Mouse (Mus musculus): ENCODE data around the gene Tatdn2. TPM values are rescaled to one million over a fixed set of nuclear protein-coding genes. Genes with fewer than 3 reads are reported as not detected.

Tatdn2 gene
- polyA plus RNA-seq, 1 experiment, result 27.6 TPM

- TF ChIP-seq POLR2A (IDR thresholded peaks at IDR 0.05; ENCODE audit: borderline replicate concordance, extremely low read depth, insufficient read depth, insufficient read length, poor library complexity, severe bottlenecking) (no peak), CTCF (IDR thresholded peaks at IDR 0.05; ENCODE audit: borderline replicate concordance, extremely low read depth, insufficient read depth, insufficient read length) (no peak)
- no peak for DNase-seq (ENCODE audit: low read depth)
These were observed 24.2 kb downstream of the Tatdn2 start for GRCm38 (mm10) chr6:113721061-113721460.

GRCm38 (mm10) chr6:113728181-113728580 lies 31.3 kb downstream of the Tatdn2 start:
- TF ChIP-seq POLR2A (IDR thresholded peaks at IDR 0.05; ENCODE audit: borderline replicate concordance, extremely low read depth, insufficient read depth, insufficient read length, poor library complexity, severe bottlenecking) (no peak), CTCF (IDR thresholded peaks at IDR 0.05; ENCODE audit: borderline replicate concordance, extremely low read depth, insufficient read depth, insufficient read length) (no peak)
- no peak for DNase-seq (ENCODE audit: low read depth)

GRCm38 (mm10) chr6:113731296-113731695 lies 34.4 kb downstream of the Tatdn2 start:
- no peak for DNase-seq (ENCODE audit: low read depth)
- no peak for TF ChIP-seq POLR2A (IDR thresholded peaks at IDR 0.05; ENCODE audit: borderline replicate concordance, extremely low read depth, insufficient read depth, insufficient read length, poor library complexity, severe bottlenecking)
- TF ChIP-seq CTCF (IDR thresholded peaks at IDR 0.05; ENCODE audit: borderline replicate concordance, extremely low read depth, insufficient read depth, insufficient read length), result no peak

- DNase-seq (ENCODE audit: low read depth), result no peak
- TF ChIP-seq CTCF (IDR thresholded peaks at IDR 0.05; ENCODE audit: borderline replicate concordance, extremely low read depth, insufficient read depth, insufficient read length) (no peak), POLR2A (IDR thresholded peaks at IDR 0.05; ENCODE audit: borderline replicate concordance, extremely low read depth, insufficient read depth, insufficient read length, poor library complexity, severe bottlenecking) (no peak)
These were observed 40.6 kb downstream of the Tatdn2 start for GRCm38 (mm10) chr6:113737318-113738046.

- peak; percentile 96 for DNase-seq (ENCODE audit: low read depth)
- peak; percentile 67; the same call in 1 of the 2 replicates for TF ChIP-seq POLR2A (IDR thresholded peaks at IDR 0.05; ENCODE audit: borderline replicate concordance, extremely low read depth, insufficient read depth, insufficient read length, poor library complexity, severe bottlenecking)
- TF ChIP-seq CTCF (IDR thresholded peaks at IDR 0.05; ENCODE audit: borderline replicate concordance, extremely low read depth, insufficient read depth, insufficient read length), result no peak
These were observed 43.7 kb downstream of the Tatdn2 start, which contains the start of gene Sec13 for GRCm38 (mm10) chr6:113740236-113741217. Gene Sec13 (minus strand): TSS chr6:113740743.

GRCm38 (mm10) chr6:113741425-113741824 lies 44.6 kb downstream of the Tatdn2 start:
- TF ChIP-seq POLR2A (IDR thresholded peaks at IDR 0.05; ENCODE audit: borderline replicate concordance, extremely low read depth, insufficient read depth, insufficient read length, poor library complexity, severe bottlenecking) (no peak), CTCF (IDR thresholded peaks at IDR 0.05; ENCODE audit: borderline replicate concordance, extremely low read depth, insufficient read depth, insufficient read length) (no peak)
- DNase-seq (ENCODE audit: low read depth), result no peak

GRCm38 (mm10) chr6:113742321-113742720 lies 45.5 kb downstream of the Tatdn2 start:
- TF ChIP-seq POLR2A (IDR thresholded peaks at IDR 0.05; ENCODE audit: borderline replicate concordance, extremely low read depth, insufficient read depth, insufficient read length, poor library complexity, severe bottlenecking) (no peak), CTCF (IDR thresholded peaks at IDR 0.05; ENCODE audit: borderline replicate concordance, extremely low read depth, insufficient read depth, insufficient read length) (no peak)
- DNase-seq (ENCODE audit: low read depth), result peak; percentile 64

- no peak for DNase-seq (ENCODE audit: low read depth)
- TF ChIP-seq POLR2A (IDR thresholded peaks at IDR 0.05; ENCODE audit: borderline replicate concordance, extremely low read depth, insufficient read depth, insufficient read length, poor library complexity, severe bottlenecking) (no peak), CTCF (IDR thresholded peaks at IDR 0.05; ENCODE audit: borderline replicate concordance, extremely low read depth, insufficient read depth, insufficient read length) (no peak)
These were observed 46.3 kb downstream of the Tatdn2 start for GRCm38 (mm10) chr6:113743111-113743510.

GRCm38 (mm10) chr6:113745117-113745516 lies 48.3 kb downstream of the Tatdn2 start:
- TF ChIP-seq POLR2A (IDR thresholded peaks at IDR 0.05; ENCODE audit: borderline replicate concordance, extremely low read depth, insufficient read depth, insufficient read length, poor library complexity, severe bottlenecking) (no peak), CTCF (IDR thresholded peaks at IDR 0.05; ENCODE audit: borderline replicate concordance, extremely low read depth, insufficient read depth, insufficient read length) (no peak)

GRCm38 (mm10) chr6:113747284-113747683 lies 50.4 kb downstream of the Tatdn2 start:
- TF ChIP-seq CTCF (IDR thresholded peaks at IDR 0.05; ENCODE audit: borderline replicate concordance, extremely low read depth, insufficient read depth, insufficient read length) (no peak), POLR2A (IDR thresholded peaks at IDR 0.05; ENCODE audit: borderline replicate concordance, extremely low read depth, insufficient read depth, insufficient read length, poor library complexity, severe bottlenecking) (no peak)
- DNase-seq (ENCODE audit: low read depth), result no peak

More at GRCm38 (mm10) chr6:113745117-113745516, 48.3 kb downstream of the Tatdn2 start:
- DNase-seq (ENCODE audit: low read depth), result no peak

- TF ChIP-seq POLR2A (IDR thresholded peaks at IDR 0.05; ENCODE audit: borderline replicate concordance, extremely low read depth, insufficient read depth, insufficient read length, poor library complexity, severe bottlenecking), result no peak
- no peak for TF ChIP-seq CTCF (IDR thresholded peaks at IDR 0.05; ENCODE audit: borderline replicate concordance, extremely low read depth, insufficient read depth, insufficient read length)
- peak; percentile 8 for DNase-seq (ENCODE audit: low read depth)
These were observed 51.5 kb downstream of the Tatdn2 start for GRCm38 (mm10) chr6:113748351-113748750.

Measured in brain, embryonic 14.5 days (tissue).